Mouse (Mus musculus) left cerebral cortex, postnatal 25 days (tissue): ENCODE results near the gene Ogn. TPM values are rescaled to one million over a fixed set of nuclear protein-coding genes. Genes with fewer than 3 reads are reported as not detected.
A peak's percentile ranks its signal among the peaks of the same experiment; 100 is the strongest.

Source experiments
- DNase-seq, 2 experiments: peaks; one replicate each; pipeline ENCODE4 v3.0.0; 2022; ENCODE audit warnings: low spot score in 2 of 2, mixed read lengths in 1 of 2
- intact Hi-C: fragments of 180-260 bp; cut with DNase I; formaldehyde crosslinking; loops from one replicate; pipeline ENCODE4 v1.15.1; 2025
- total RNA-seq, 2 experiments: library from RNA; stranded (reverse); gene quantifications; 2 replicates each; pipeline ENCODE4 v1.2.3; 2021

Ogn gene
- total RNA-seq, 2 experiments from 2014 or later, result 5.4 to 7.1 TPM

DNA sequence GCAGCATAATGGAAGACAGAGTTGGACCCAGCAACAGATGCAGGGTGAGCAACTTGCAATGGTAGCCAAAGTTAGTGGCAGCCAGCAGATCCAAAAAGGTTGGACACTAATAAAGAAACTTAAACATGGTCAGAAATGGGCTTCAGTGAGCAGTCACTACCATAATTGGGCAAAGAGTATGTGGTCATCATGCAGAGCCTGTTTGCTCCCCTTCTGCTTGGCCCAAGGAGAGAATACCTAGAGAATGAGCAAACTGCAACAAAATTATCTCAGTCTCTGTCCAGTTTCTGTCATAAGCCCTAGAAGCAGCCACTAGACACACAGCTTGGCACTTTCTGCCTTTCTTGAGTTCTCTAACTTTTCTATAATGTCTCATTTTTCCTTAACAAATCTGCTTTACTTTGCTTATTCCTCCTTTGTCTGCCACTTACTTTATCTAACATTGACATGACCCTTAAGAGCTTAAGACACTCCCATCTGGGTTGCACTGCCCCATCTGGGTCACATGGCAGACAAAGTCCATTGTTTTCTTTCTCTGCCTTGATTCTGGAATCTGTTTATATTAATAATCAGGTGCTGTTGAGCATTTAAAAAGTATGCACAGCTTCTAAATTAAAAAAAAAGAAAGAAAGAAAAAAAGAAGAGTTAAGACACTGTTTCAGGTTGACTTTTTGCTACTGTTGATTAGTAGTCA lies 36.0 kb downstream of the Ogn start:
- intact Hi-C loops, result loop anchor here (1.0 to 5.0 kb wide), 3 partner anchors 87 to 307 kb away; no protein-coding TSS in a partner anchor

DNA sequence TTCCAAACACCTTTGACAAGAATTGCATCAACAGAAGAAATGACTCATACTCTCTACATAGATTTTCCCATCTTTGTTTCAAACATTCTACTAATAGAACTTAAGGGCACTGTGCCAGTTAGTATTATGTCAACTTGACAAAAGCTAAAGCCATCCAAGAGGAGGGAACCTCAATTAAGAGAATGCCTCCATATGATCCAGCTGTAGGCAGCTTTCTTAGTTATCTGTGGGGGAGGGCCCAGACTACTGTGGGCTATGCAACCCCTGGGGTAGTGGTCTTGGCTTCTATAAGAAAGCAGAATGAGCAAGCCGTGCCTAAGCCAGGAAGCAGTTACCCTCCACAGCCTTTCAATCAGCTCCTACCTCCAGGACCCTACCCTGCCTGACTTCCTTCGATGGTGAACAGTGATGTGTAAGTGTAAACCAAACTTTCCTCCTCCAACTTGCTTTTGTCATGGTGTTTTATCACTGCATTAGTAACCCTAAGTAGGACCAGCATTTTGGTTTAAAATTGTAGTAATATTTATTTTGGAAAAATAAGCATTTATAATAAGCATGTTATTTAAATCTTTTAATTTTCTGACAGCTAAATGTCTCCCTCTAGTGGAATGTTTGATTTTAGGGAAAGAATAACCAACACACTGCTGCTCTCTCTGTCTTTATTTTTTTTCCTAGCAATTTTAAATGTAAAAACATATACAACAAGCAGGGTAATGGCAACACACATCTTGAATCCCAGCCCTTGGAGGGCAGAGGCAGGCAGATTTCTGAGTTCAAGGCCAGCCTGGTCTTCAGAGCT lies 37.1 kb downstream of the Ogn start:
- intact Hi-C loops, result loop anchor here (1.0 to 5.0 kb wide), 3 partner anchors 88 to 308 kb away; no protein-coding TSS in a partner anchor
- peak; percentile 19 to 59 for DNase-seq

More for the DNA sequence above, 36.0 kb downstream of the Ogn start:
- no peak for DNase-seq

DNA sequence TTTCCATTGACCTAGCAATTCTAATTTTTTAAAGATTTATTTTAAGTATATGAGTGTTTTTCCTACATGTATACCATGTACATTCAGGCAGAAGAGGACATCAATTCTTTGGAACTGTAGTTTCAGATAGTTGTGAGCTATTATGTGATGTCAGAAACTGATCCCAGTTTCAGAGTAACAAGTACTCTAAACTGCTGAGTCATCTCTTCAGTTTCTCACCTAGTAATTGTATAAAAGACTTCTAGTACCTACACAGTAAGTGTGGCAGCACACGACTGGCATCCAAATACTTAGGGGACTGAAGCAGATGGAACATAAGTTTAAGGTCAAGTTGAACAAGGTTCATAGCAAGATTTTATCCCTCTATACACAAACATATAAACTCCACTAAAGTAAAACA lies 38.2 kb downstream of the Ogn start:
- DNase-seq, result no peak
- intact Hi-C loops, result no loop called here

DNA sequence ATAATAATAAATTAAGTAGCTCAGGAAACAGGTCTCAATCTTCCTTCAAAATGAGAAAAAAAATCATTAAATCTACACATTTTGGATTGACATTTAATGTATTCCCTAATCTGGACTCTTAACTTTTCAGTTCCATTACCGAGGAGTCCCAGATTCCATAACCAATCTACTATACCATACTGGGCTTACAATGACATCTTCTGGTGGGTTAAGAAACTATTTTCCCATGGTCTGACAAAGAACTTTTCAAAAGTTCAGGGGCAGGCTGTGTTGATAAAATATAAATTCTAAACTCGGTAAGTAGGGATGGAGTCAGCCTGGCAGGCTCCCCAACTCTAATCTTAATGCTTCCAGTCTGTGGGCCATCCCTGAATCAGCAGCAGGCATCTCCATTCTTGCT lies 43.3 kb downstream of the Ogn start:
- no peak for DNase-seq
- intact Hi-C loops, result no loop called here

DNA sequence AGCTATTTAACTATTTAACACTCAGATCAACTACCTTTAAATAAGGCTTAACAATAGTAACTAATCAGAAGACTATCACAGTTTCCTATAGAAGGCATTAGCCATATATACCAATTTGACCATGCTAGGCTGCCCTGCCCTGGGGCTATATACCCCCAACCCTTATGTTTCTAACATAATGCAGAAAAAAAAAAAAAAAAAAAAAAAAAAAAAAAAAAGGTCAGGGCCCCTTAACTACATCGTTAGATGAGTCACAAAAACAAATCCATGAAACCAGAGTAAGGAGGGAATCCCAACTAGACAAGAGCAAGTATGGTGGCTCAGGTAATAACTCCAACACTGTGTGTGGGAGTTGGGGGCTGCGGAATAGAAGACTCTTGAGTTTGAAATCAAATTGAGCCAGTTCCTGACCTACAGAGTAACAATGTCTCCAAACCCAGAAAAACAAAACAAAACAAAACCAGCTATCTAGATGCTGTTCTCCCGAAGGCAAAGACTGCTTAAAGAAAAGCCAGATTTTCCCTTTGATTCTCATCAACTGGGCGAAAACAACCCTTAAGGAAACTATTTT lies 44.0 kb downstream of the Ogn start:
- intact Hi-C loops, result loop anchor here (2.0 kb wide), 1 partner anchor 311 kb away; the partner anchor contains the start of gene Bicd2
- DNase-seq, result no peak

DNA sequence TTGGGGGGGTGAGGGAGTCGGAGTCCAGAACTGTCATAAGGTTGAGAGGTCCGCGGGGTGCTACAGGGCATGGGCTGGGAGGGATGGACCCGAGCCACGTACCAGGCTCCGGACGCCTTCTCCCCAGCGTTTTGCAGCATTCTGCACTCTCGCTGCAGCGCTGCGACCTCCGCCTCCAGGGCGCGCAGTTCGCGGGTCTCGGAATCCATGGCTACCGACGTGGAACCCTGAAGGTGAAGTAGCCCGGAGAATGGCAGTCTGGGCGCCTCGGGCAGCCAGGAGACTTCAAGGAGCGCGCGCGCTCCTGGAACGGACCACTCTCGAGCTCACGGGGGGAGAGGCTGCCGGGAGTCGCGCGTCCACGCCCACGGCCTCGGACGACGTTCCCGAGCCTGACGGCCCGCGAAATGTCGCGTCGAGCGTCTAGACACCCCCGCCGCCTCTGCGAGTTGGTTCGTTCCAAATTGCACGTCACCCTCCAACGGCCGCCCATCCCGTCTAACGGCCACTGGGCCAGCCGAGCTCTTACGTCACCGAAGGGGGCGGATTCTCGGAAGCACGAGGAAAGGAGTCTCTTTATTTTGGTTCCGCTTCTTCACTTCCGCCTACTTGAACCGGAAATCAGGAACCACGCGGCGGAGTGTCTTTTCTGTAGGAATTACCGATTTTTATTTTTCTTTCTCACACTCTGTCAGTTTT lies 44.8 kb downstream of the Ogn start, which contains the start of the genes Cenpp and Nol8:
Cenpp (minus strand) TSS at position 305 of the 699 bp plus-strand sequence.
Nol8 (plus strand) TSS at position 598 of the 699 bp plus-strand sequence.
- peak; percentile 99 to 100 for DNase-seq
- intact Hi-C loops, result loop anchor here (2.0 kb wide), 1 partner anchor 312 kb away; the partner anchor contains the start of gene Bicd2

DNA sequence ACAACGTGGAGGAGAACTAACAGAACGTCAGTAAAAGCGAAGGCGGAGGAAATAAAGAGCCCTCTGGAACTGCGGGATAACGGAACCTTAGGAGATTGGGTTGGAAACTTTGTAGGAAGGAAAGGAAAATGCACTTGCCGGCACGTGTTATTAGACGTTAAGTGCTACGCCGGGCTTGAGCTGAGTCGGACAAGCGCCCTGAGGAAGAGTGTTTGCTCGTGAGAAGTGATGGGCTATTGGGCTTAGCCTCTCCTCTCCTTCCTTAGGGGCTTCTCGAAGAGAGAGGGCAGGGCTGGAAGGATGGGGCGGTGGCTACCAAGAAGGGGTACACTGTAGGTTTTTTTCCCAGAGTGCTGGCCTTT lies 45.3 kb downstream of the Ogn start:
- no peak for DNase-seq
- intact Hi-C loops, result loop anchor here (2.0 kb wide), 1 partner anchor 312 kb away; the partner anchor contains the start of gene Bicd2

Other genes starting within 250 kb of the Ogn start
- 10 to 100 TPM; 14.8 to 16.8 TPM for gene Ippk, start 186.8 kb upstream of the Ogn start, total RNA-seq
- gene Tes3-ps, start 114.7 kb upstream of the Ogn start, total RNA-seq, result 1 to 10 TPM; 1.6 to 1.9 TPM
- 1 to 10 TPM; 2.3 to 2.7 TPM for gene Ecm2, start 103.2 kb upstream of the Ogn start, total RNA-seq
- 1 to 10 TPM; 1.6 to 2.0 TPM for gene Aspn, start 63.6 kb upstream of the Ogn start, total RNA-seq
- 1 to 10 TPM; 1.6 to 2.0 TPM for gene Omd, start 25.6 kb upstream of the Ogn start, total RNA-seq
- under 1 TPM; 0.39 to 0.53 TPM for gene Cenpp, start 44.7 kb downstream of the Ogn start, total RNA-seq
- 10 to 100 TPM; 25.4 to 31.7 TPM for gene Nol8, start 45.0 kb downstream of the Ogn start, total RNA-seq
- gene Iars, start 74.1 kb downstream of the Ogn start, total RNA-seq, result 10 to 100 TPM; 63.4 to 66.9 TPM
- not detected for gene Gm30302, start 191.0 kb downstream of the Ogn start, total RNA-seq